In the genomic region with DNA sequence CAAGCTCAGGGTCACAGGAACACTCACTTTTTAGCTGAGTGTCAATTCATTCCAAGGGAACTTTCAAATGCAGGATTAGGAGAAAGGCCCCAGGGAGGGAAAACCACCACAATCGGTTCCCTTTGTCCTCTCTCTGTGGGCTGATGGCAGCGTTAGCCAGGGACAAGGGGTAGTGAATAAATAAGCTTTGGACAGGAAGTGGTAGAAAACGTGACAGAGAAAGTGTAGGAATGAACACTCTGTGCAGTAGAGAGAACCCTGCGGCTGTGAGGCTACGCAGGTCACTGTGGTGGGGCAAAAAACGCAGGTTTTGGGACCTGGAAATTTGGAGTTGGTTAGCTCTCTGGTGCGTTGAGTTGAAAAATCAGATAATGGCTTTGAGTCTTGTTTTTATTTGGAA, we compare ENCODE assay signal across 13 mouse cellular contexts.
A peak's percentile ranks its signal among the peaks of the same experiment; 100 is the strongest.
DNase-seq lines count a peak whose midpoint lies in the region; ATAC-seq and TF ChIP-seq lines count a peak whose summit lies in the region.
"Had no signal": no experiment of that assay in that cellular context is flagged by ENCODE, and none has a peak within 500 bp of the region (broad histone marks: within the 10 kb centered on the region; RNA-seq: fewer than 3 reads in every experiment).

No protein-coding gene starts in this region.

- in situ Hi-C loops in ES-E14 (cut with MboI; ENCODE audit: low sequenced_read_pairs in 2 of 2, unreplicated experiment in 2 of 2): no loop called here

- H3K9ac ChIP-seq in ES-E14 (ENCODE audit: insufficient read depth, low read depth, low read length, poor library complexity, severe bottlenecking): no peak overlapping the region
- H3K9ac ChIP-seq in forebrain, embryonic 11.5 days (ENCODE audit: low read length): no peak overlapping the region
- H3K9ac ChIP-seq: lung, embryonic 15.5 days had no signal

- ATAC-seq in forebrain, embryonic 11.5 days (replicated peaks; ENCODE audit: low FRiP score): peak; percentile 54; the same call in 1 of the 2 replicates

- no peak overlapping the region for H3K4me3 ChIP-seq in ES-E14 (ENCODE audit: insufficient read depth in 1 of 2, low read depth in 1 of 2, low read length in 2 of 2, poor library complexity in 1 of 2, severe bottlenecking in 1 of 2)
- H3K4me3 ChIP-seq in forebrain, embryonic 11.5 days (ENCODE audit: low read depth, low read length): no peak overlapping the region
- H3K4me3 ChIP-seq: lung, embryonic 15.5 days had no signal

- TF ChIP-seq POLR2A in brain, embryonic 14.5 days (IDR thresholded peaks at IDR 0.05; ENCODE audit: borderline replicate concordance, extremely low read depth, insufficient read depth, insufficient read length, poor library complexity, severe bottlenecking): no peak

- 0% methylated on average over 7 of the region's 7 CpGs for WGBS in forebrain, embryonic 11.5 days

- no peak for TF ChIP-seq CTCF in brain, embryonic 14.5 days (IDR thresholded peaks at IDR 0.05; ENCODE audit: borderline replicate concordance, extremely low read depth, insufficient read depth, insufficient read length)

- peaks cover 5 to 14% of the 10 kb centered on the region in 2 experiments; a peak in 3 of 4 replicates for H3K4me1 ChIP-seq in ES-E14 (ENCODE audit: control insufficient read depth in 2 of 2, insufficient read depth in 2 of 2, low read length in 2 of 2, poor library complexity in 1 of 2)
- peaks cover 24% of the 10 kb centered on the region; the same call in 1 of the 2 replicates for H3K4me1 ChIP-seq in forebrain, embryonic 11.5 days (replicated peaks; ENCODE audit: control insufficient read depth, insufficient read depth, low read length)

- H3K36me3 ChIP-seq in ES-E14 (ENCODE audit: control insufficient read depth, insufficient read depth, low read length, poor library complexity, severe bottlenecking): no peaks in the 10 kb centered on the region
- H3K36me3 ChIP-seq in forebrain, embryonic 11.5 days (ENCODE audit: control insufficient read depth, insufficient read depth, low read length): no peaks in the 10 kb centered on the region
- H3K36me3 ChIP-seq: lung, embryonic 15.5 days had no signal

- no peaks in the 10 kb centered on the region for H3K27me3 ChIP-seq in forebrain, embryonic 11.5 days (ENCODE audit: control insufficient read depth, insufficient read depth, low read length)
- H3K27me3 ChIP-seq: lung, embryonic 15.5 days had no signal

- H3K4me2 ChIP-seq in forebrain, embryonic 11.5 days (ENCODE audit: low read depth, low read length, severe bottlenecking): no peak overlapping the region
- H3K4me2 ChIP-seq: lung, embryonic 15.5 days had no signal

- H3K27ac ChIP-seq in ES-E14 (ENCODE audit: insufficient read depth, low read depth, low read length, poor library complexity, severe bottlenecking): no peak overlapping the region
- peak overlapping the region; percentile 65; the same call in 1 of the 2 replicates for H3K27ac ChIP-seq in forebrain, embryonic 11.5 days (ENCODE audit: low read depth, low read length)
- H3K27ac ChIP-seq: lung, embryonic 15.5 days; stomach, postnatal 0 days had no signal

- no peaks in the 10 kb centered on the region for H3K9me3 ChIP-seq in ES-E14 (ENCODE audit: control insufficient read depth, insufficient read depth, low read depth, low read length)
- H3K9me3 ChIP-seq in forebrain, embryonic 11.5 days (ENCODE audit: control insufficient read depth, low read length): no peaks in the 10 kb centered on the region
- H3K9me3 ChIP-seq: lung, embryonic 15.5 days had no signal

- DNase-seq in ES-E14 (ENCODE audit: low read depth, low spot score): peak; percentile 59
- peak; percentile 88 for DNase-seq in brain, embryonic 14.5 days (ENCODE audit: low read depth)
- DNase-seq in forebrain, embryonic 11.5 days (ENCODE audit: low spot score): peak; percentile 57
- peak; percentile 27 for DNase-seq in mesoderm, embryonic 11.5 days (ENCODE audit: low read depth, low spot score)
- no peak for DNase-seq in layer of hippocampus, adult 11-12 months (ENCODE audit: low spot score)
- DNase-seq in cerebellum, adult 11 months: no peak
- DNase-seq in gastrocnemius, postnatal 10 days: no peak
- DNase-seq: cerebellum, postnatal 10 days; heart, adult 18-20 months; kidney, adult 18-20 months; layer of hippocampus, adult 9-11 months had no signal

TF ChIP-seq in ES-E14, 5 proteins besides CTCF, POLR2A, EP300 and RAD21:
- no peak for TF ChIP-seq ZNF384 (IDR thresholded peaks at IDR 0.05; ENCODE audit: low read depth, low read length)
- no peak for TF ChIP-seq HCFC1 (IDR thresholded peaks at IDR 0.05; ENCODE audit: borderline replicate concordance, insufficient read depth, low read length)
- no peak for TF ChIP-seq ZC3H11A (IDR thresholded peaks at IDR 0.05; ENCODE audit: borderline replicate concordance, low read depth, low read length)
- no peak for TF ChIP-seq MAFK (IDR thresholded peaks at IDR 0.05; ENCODE audit: insufficient read depth, low read depth, low read length)
- TF ChIP-seq CHD2 (IDR thresholded peaks at IDR 0.05; ENCODE audit: low read depth, low read length): no peak
TF ChIP-seq in ES-E14: peak in this region for 0.

Comparison
In these comparisons a context has a peak if more than half of its experiments do, and no peak if none do; other contexts are left out.
1. DNase-seq: peak in ES-E14 (single experiment), brain, embryonic 14.5 days (single experiment), forebrain, embryonic 11.5 days (single experiment) and mesoderm, embryonic 11.5 days (single experiment); none in layer of hippocampus, adult 11-12 months (single experiment), cerebellum, adult 11 months (single experiment) and gastrocnemius, postnatal 10 days (single experiment).